Mouse (Mus musculus) spleen, postnatal 10 days (tissue): ENCODE data around the gene Pea15a.

Source experiments
- DNase-seq, 2 experiments: peaks; one replicate each; pipeline ENCODE4 v3.0.0; 2021 to 2022; ENCODE audit warnings: low spot score in 2 of 2

The Pea15a gene

DNA sequence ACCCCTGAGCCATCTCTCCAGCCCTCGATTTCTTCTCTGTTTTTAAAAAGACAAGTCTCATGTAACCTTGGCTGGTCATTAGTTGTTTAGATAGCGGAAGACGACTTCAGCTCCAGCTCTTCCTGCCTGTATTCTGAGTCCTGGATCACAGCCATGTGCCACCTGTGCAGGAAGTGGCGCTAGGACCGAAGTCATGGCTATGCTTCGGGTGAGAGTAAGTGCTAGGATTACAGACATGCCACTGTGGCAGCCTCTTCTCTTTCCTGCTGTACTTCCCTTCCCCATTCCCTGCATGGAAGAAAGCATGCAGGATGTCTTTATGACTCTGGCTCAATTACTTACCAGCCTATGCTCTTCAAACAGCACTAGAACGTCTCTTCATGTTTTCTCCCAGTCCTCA, 27.5 kb downstream of the Pea15a start:
- DNase-seq, result no peak

DNA sequence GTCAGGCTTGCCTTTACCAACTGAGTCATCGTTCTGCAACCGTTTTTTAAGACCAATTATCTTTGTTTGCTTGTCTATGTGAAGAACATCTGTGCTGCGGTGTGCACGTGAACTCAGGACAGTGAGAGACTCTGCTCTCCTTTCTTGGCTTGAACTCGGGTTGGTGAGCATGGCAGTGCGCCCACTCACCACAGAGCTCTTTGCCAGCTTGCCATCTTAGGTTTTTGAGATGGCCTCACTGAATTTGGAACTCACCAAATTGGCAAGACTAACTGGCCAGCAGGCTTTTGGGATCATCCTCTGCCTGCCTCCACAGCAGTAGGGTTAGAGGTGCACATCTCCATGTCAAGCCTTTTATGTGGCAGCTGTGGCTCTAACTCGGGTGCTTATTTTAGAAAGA, 28.8 kb downstream of the Pea15a start:
- no peak for DNase-seq

DNA sequence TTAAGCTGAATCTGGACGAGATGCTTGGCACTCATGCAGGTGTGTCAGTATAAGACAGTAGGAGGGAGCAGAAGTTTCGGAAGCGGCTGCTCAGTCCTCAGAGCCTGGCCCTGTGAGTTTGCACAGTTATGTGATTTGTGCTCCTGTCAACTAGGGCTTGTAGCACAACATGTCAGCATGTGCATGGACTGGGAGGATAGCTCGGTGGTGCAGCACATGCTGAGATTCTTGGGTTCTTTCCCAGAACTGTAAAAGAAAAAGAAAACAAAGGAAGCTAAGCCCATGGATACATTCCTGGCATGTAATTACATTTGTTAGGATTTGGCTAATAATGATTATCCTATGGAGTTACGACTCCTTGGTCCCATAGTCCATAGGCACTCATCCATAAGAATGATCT, 33.4 kb downstream of the Pea15a start:
- no peak for DNase-seq

DNA sequence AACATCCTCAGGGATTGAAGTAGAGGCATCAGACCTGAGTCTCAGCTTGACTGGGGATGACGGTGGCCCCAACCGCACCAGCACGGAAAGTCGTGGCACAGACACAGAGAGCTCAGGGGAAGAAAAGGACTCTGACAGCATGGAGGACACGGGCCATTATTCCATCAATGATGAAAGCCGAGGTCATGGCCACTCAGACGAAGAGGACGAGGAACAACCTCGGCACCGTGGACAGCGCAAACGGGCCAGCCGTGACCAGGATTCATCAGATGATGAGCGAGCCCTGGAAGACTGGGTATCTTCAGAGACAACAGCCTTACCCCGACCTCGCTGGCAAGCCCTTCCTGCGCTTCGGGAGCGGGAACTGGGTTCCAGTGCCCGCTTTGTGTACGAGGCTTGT, 34.2 kb downstream of the Pea15a start:
- no peak for DNase-seq

DNA sequence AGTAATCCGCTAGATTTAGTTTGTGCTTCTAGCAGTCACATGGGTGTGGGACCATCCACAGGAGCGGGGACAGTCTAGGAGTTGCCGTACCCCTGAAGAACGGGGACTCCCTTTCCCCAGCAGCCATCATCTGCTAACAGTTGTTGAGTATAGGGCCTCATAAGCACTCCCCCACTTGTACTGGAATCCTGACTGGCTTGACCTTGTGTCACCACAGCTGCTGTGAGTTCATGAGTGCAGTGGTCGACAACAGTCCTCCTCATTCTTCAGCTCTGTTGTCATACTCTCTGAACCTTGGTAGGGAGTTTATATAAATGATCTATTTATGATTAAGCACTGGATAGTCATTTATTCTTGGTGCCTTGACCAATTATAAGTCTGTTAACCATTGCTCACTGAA, 36.8 kb downstream of the Pea15a start:
- DNase-seq, result no peak

DNA sequence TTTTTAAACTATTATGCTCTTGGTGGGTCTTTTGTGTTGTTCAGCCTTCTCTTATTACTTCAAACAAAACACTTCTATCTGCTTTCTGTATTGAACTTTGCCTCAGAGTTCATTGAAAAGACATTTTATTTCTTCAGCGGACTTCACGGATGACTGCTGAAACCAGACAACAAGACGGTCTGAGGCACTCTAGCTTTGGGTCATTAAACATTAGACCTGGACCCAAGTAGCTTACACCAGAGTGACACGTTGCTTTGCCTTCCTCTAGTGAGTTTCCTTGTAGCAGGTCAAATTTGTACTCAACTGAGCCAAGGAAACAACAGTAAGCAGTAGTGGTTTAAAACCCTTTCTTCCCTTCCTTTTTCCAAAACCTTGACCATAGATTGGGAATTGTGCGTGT, 38.7 kb downstream of the Pea15a start:
- DNase-seq, result no peak

DNA sequence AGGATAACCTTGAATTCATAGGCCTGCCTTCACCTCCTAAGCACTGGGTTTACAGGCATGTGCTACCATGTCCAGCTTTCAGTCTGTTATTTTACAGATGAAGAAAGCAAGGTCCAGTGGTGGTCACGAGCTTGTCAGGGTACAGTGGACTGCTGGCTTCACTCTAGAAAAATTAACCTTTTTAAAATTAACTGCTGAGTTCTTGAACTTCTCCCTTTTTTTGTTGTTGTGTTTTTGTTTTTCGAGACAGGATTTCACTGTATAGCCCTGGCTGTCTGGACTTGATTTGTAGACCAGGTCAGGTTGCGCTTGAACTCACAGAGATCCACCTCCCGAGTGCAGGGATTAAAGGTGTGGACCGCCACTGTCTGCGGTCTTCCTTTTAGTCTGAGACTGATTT, 43.6 kb downstream of the Pea15a start:
- DNase-seq, result no peak

DNA sequence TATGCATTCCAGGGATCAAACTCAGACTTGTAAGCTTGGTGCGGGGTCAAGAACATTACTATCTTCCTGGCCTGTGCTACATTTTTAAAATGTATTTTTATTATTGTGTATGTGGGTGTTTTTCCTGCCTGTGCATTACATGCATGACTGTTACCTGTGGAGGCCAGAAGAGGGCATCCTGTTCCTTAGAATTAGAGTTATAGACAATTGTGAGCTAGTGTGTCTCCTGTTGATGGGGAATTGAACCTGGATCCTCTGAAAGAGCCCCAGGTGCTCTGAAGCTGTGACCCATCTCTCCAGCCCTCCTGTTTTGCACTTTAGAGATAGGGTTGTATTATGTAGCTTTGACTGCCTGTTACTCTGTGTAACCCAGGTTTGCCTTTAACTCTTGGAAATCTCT, 44.6 kb downstream of the Pea15a start:
- DNase-seq, result no peak

DNA sequence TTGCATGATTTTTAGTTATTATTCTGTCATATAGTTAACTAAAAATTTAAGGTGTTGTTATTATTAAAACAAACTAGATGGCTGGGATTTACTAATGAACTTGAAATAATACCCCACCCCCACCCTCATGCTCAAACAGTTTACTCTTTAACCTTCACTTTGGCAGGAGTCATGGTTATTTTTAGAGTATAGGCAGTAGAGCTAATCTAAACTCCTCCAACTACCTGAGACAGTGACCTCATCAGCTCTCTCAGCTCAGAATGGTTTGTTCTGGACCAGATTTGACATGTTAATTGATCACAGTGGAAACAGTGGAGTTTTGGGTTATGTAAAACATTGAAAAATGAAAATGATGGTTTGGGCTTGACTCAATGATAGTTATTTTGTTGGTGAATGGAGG, 46.1 kb downstream of the Pea15a start:
- no peak for DNase-seq

DNA sequence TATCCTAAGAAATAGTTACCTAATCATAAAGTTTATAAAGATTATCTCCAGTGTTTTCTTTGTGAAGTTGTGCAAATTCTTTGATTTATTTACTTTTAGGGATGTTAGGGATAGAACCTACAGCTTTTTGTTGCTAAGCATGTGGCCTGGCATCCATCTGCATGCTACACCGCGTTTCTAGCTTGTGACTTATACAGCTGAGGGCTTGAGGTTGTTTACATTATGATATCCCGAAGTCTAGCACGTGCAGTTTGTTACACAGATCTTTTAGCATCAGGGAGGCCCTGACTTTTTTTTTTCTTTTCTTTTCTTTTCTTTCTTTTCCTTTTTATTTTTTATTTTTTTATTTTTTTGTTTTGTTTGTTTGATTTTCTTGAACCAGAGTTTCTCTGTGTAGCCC, 46.6 kb downstream of the Pea15a start:
- DNase-seq, result no peak

DNA sequence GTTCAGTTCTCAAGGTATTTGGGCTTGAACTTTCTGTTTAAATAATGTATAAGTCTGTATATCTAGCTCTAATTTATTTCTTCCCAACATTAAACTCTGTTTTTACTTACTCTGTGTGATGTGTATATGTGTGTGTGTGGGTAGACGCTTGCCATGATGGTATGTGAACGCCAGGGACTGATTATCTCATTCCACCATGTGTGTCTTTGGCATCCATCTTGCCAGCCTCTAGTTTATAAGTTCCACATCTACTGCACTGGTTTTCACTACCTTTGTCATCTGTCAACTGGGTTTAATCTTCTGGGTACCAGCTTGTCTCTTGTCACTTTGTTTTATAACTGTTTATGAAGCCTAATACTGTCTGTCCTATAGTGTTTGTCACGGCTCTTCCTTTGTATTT, 51.1 kb downstream of the Pea15a start:
- no peak for DNase-seq

DNA sequence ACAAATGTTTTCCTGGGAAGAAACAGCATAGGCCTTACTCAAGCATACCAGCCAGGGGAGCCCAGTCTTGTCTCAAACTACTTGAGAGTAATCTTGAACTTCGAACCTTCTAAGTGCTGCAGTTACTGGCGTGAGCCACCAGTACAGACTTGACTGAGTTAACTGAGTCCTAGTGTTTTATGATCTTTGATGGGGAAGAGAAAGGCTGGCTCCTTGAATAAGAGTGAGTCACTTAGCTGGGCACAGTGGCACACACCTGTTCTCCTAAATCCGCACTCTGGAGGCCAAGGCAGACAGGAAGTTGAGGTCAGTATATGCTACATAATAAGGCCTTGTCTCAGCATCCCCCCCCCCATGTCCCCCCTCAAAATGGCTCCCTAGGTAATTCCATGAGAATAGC, 52.1 kb downstream of the Pea15a start:
- DNase-seq, result no peak

DNA sequence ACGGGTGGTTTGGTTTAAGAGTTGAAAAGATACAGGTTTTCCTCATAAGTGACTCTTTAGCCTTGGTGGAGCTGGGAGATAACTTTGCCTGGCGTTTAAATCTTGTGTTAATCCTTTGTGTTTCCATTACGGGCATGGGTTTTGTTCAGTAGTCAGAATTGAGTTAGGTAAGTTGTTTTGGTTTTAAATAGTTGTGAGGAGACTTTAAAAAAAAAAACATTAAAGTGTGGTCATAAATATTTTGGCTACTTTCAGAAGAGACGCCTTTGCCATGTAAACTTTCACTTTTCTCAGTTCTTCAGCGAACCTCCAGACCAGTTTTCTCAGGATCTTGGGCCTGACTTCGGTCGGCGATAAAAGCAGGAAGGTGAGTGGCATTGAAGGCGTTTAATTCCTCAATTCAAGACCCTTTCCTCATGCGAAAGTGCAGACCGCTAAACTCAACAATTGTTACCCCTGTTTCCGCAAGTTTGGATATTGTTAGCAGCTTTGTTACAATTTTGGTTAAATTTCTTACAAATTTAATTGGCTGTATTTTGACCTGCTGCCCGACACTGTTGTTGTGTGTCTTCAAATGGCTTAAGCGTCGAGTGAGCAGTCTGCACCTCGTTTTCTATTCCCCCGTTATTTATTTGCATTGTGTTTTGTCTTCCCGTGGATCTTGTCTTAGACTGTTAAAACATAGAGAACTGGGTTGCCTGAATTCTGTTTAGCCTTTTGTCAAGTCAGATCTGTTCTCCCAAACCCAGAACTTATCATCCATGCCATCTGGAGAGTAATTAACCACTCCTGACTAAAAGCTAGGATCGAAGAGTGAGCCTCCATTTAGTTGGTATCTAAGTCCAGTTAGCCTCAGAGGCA, 57.4 kb downstream of the Pea15a start:
- DNase-seq, result peak in 1 of 2 experiments; percentile 30

DNA sequence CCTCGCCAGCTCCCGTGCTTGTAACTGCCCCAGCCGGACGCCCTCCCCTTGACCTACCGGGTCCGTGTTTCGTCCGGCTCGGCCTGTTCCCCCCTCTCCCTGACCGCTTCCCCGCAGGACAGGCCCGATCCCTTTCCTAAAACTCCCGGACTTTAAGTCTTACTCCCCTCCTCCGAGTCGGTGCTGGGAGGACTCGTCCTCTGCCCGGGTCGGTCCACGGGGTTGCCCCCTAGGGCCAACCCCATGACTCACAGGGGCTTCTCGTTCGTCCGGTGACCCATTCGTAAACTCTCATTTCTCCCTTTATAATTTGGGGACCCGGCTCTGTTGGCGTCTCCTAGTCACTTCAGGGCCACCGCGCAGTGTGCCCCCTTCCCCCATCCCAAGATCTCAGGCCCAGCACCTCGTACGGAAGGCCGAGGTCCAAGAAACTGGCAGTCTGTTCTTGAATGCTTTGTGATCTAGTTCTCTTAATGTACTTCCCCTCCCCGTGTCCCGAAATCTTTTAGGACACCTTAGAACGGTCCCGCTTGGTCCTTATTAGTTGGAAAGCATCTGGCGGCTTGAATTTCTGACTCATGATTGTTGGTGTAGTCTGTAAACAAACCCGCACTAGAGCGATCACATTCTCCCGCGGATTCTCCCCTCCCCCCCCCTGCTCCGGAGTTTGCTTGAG, 58.2 kb downstream of the Pea15a start:
- peak in 1 of 2 experiments; percentile 67 for DNase-seq

DNA sequence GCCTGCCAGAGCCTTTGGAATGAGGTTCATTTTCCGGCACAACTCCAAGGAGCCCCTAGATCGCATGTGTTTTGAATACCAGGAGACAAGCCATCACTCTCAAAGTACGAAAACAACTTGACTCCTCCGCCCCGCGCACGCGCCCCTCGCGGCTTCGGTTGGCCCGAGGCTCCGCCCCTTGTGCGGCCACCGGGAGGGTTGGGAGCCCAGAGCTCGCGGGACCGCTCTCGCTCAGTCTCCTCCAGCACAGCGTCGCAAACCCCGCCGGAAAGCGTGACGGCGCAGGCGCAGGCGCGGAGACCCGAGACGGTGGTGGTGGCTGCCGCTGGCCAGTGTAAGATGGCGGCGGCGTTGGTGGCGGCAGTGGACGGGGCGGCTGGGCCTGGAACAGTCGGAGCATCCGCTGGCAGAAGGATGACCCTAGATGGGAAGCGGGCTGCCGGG, 58.7 kb downstream of the Pea15a start, which contains the start of gene Dcaf8:
TSS of gene Dcaf8 (plus strand) at position 250 of the 444 bp plus-strand sequence.
- DNase-seq, result peak; percentile 96 to 99
